Mouse (Mus musculus) intestine, embryonic 16.5 days (tissue): ENCODE data around the gene Rnft2. TPM values are rescaled to one million over a fixed set of nuclear protein-coding genes. Genes with fewer than 3 reads are reported as not detected.
A peak's percentile ranks its signal among the peaks of the same experiment; 100 is the strongest.

Source experiments
- ATAC-seq: fragments of 200-750 bp; cut with Nextera tagmentation; 2 replicates; pipeline ENCODE4 v1.8.0; 2017; ENCODE audit warnings: moderate TSS enrichment, moderate library complexity
- H3K27ac ChIP-seq: fragments of 300-500 bp; sonication (generic); 2 replicates; pipeline ENCODE4 v1.5.1; 2014; ENCODE audit warnings: mild to moderate bottlenecking, low read length
- H3K27me3 ChIP-seq: fragments of 300-500 bp; sonication (generic); replicated peaks from 2 replicates; pipeline ENCODE4 v1.6.1; 2014; ENCODE audit warnings: low read length, control low read depth, mixed read lengths; ENCODE audit not compliant: control insufficient read depth, insufficient read depth
- H3K36me3 ChIP-seq: fragments of 300-500 bp; sonication (generic); 2 replicates; pipeline ENCODE4 v1.6.1; 2014; ENCODE audit warnings: low read length, control low read depth; ENCODE audit not compliant: control insufficient read depth, insufficient read depth
- H3K4me1 ChIP-seq: fragments of 300-500 bp; sonication (generic); 2 replicates; pipeline ENCODE4 v1.6.1; 2014; ENCODE audit warnings: low read length, control low read depth, mixed read lengths; ENCODE audit not compliant: control insufficient read depth, insufficient read depth
- H3K4me2 ChIP-seq: fragments of 300-500 bp; sonication (generic); 2 replicates; pipeline ENCODE4 v1.6.1; 2014; ENCODE audit warnings: low read depth, low read length, control low read depth
- H3K4me3 ChIP-seq: fragments of 300-500 bp; sonication (generic); 2 replicates; pipeline ENCODE4 v1.5.1; 2014; ENCODE audit warnings: mild to moderate bottlenecking, low read length
- H3K9ac ChIP-seq: fragments of 300-500 bp; sonication (generic); 2 replicates; pipeline ENCODE4 v1.6.1; 2014; ENCODE audit warnings: low read depth, low read length
- H3K9me3 ChIP-seq: fragments of 300-500 bp; sonication (generic); 2 replicates; pipeline ENCODE4 v1.6.1; 2016; ENCODE audit warnings: low read length, control low read depth; ENCODE audit not compliant: control insufficient read depth
- WGBS: fragments of 180-500 bp; shearing (Covaris S2); extraction: QIAGEN DNeasy Blood & Tissue Kit; methylation state at CpG from one replicate; pipeline ENCODE4 v1.1.7; 2014; 5-methylcytosine and 5-hydroxymethylcytosine counted together
- polyA plus RNA-seq: library from polyadenylated mRNA; unstranded; fragments of >200 nt; fragmentation: Nextera tagmentation; extraction: Ambion mirVana; gene quantifications from 2 replicates; pipeline ENCODE4 v1.2.1, GENCODE M21; 2015

The Rnft2 gene
- 1.1 and 2.6 TPM in 2 replicates for polyA plus RNA-seq

DNA sequence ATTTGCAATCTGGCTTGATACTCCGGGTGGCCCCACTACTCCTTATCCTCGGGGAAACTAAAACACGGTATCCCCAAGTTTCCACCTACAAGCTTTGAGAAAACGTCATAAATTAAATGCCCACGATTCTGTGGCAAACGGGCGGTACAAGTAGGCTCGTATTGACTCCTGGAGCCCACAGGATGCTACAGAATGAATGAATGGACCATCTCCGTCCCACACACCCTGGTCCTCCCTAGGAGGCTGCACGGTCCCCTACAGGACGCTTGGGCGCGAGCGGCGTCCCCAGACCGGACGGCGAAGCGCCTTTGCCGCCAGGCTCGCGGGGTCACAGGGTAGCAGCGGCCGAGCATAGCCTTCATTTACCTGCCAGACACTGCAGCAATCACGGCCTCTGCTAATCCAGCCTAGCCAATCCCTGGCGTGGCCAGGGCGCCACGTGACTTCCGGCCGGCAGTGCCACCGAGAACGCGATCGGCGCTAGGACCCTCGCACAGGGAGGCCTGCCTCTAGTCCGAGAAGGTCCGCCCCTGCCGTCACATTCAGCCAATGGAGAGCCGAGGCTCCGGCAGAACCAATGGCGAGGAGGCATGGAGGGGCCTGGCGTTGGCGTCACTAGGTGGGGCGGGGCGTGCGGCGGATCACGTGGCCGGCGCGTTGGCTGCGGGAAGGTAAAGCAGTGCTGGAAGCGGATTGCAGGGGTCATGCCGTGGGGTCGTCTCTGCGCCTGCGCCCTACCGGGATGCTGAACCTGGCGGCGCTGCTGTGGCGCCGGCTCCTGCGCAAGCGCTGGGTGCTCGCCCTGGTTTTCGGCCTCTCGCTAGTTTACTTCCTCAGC is at the start of gene Rnft2, which contains the start of gene 2410131K14Rik:
Rnft2 (minus strand) TSS at position 511 of the 838 bp plus-strand sequence.
2410131K14Rik (plus strand) TSS at position 622 of the 838 bp plus-strand sequence.
- H3K9ac ChIP-seq, result peak within 1 kb of the TSS; percentile 83
- H3K4me3 ChIP-seq, result peak within 1 kb of the TSS; percentile 80
- whole genome bisulfite sequencing, result under 1% methylated on average over 68 of the region's 68 CpGs
- no peaks in the 10 kb centered on the region for H3K9me3 ChIP-seq
- peak within 1 kb of the TSS; percentile 90 for H3K4me2 ChIP-seq
- peaks cover 6% of the 10 kb centered on the region; the same call in 1 of the 2 replicates for H3K4me1 ChIP-seq
- no peaks in the 10 kb centered on the region for H3K36me3 ChIP-seq
- H3K27ac ChIP-seq, result peak within 1 kb of the TSS; percentile 62
- ATAC-seq, result peak; percentile 100
- no peaks in the 10 kb centered on the region for H3K27me3 ChIP-seq

- Histone ChIP-seq H3K4me2 (peak overlapping the region; percentile 53), H3K27me3 (no peaks in the 10 kb centered on the region), H3K27ac (peak overlapping the region; percentile 72), H3K4me1 (peaks cover 13% of the 10 kb centered on the region), H3K4me3 (peak overlapping the region; percentile 20), H3K36me3 (no peaks in the 10 kb centered on the region), H3K9me3 (no peaks in the 10 kb centered on the region), H3K9ac (peak overlapping the region; percentile 22; the same call in 1 of the 2 replicates)
- 28% methylated on average over 23 of the region's 23 CpGs for WGBS
- peak; percentile 86 for ATAC-seq
These were observed 49.4 kb upstream of the Rnft2 start for GRCm38 (mm10) chr5:118294086-118294864.

- no peak overlapping the region for H3K4me3 ChIP-seq
- no peaks in the 10 kb centered on the region for H3K36me3 ChIP-seq
- peaks cover 13% of the 10 kb centered on the region for H3K4me1 ChIP-seq
- H3K9me3 ChIP-seq, result no peaks in the 10 kb centered on the region
- WGBS, result 41% methylated on average over 4 of the region's 4 CpGs
- no peak for ATAC-seq
- no peaks in the 10 kb centered on the region for H3K27me3 ChIP-seq
- H3K4me2 ChIP-seq, result no peak overlapping the region
- no peak overlapping the region for H3K27ac ChIP-seq
- no peak overlapping the region for H3K9ac ChIP-seq
These were observed 47.6 kb upstream of the Rnft2 start for GRCm38 (mm10) chr5:118292476-118292875.

DNA sequence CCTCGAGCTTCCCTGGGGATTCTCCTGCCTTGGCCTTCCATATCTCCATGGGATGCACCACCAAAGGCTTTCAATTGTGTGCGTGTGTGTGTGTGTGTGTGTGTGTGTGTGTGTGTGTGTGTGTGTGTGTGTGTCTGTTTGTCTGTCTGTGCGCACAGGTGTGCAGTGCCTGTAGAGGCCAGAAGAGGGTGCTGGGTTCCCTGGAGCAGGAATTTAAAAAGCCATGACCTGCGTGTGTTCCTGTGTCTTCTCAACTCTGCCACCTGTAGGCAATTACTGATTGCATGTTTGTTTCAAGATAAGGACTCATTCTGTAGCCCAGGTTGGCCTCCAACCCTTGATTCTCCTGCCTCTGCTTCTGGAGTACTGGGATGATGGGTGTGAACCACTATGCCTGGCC is 46.5 kb upstream of the Rnft2 start:
- no peak for ATAC-seq
- no peak overlapping the region for H3K4me2 ChIP-seq

GRCm38 (mm10) chr5:118277741-118278495 is 33.0 kb upstream of the Rnft2 start:
- Histone ChIP-seq H3K9me3 (no peaks in the 10 kb centered on the region), H3K36me3 (no peaks in the 10 kb centered on the region), H3K4me1 (no peaks in the 10 kb centered on the region), H3K27me3 (peaks cover 3% of the 10 kb centered on the region; the same call in 1 of the 2 replicates), H3K9ac (no peak overlapping the region), H3K27ac (no peak overlapping the region), H3K4me3 (no peak overlapping the region), H3K4me2 (no peak overlapping the region)
- 86% methylated on average over 18 of the region's 18 CpGs for WGBS
- no peak for ATAC-seq

More for the DNA sequence above, 46.5 kb upstream of the Rnft2 start:
- Histone ChIP-seq H3K27ac (no peak overlapping the region), H3K4me1 (peaks cover 13% of the 10 kb centered on the region), H3K27me3 (no peaks in the 10 kb centered on the region), H3K9me3 (no peaks in the 10 kb centered on the region), H3K9ac (no peak overlapping the region), H3K36me3 (no peaks in the 10 kb centered on the region), H3K4me3 (no peak overlapping the region)
- WGBS, result 97% methylated on average over 4 of the region's 4 CpGs

DNA sequence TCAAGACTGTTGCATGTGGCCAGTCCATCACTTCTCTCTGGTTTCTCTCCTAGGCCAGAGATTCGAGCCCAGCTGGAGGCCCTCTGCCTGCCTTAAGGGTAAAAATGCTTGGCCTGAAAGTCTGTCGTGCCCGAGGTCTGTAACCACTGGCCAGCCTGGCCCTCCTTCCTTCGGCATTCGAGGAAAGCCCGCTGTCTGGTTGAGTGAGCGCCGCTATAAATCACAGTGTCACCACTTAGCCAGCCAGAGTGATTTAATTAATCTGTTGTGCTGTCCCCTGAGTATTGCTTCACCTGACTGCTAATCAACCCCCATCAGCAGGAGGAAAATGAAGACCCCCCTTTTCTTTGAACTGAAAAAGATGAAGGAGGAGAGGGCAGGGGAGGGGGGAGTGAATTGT is 31.8 kb upstream of the Rnft2 start:
- Histone ChIP-seq H3K4me1 (no peaks in the 10 kb centered on the region), H3K4me3 (no peak overlapping the region), H3K9me3 (no peaks in the 10 kb centered on the region), H3K27ac (no peak overlapping the region), H3K4me2 (no peak overlapping the region), H3K9ac (no peak overlapping the region), H3K27me3 (peaks cover 7% of the 10 kb centered on the region; the same call in 1 of the 2 replicates), H3K36me3 (no peaks in the 10 kb centered on the region)
- no peak for ATAC-seq
- WGBS, result 31% methylated on average over 8 of the region's 8 CpGs

GRCm38 (mm10) chr5:118276281-118276680 is 31.4 kb upstream of the Rnft2 start:
- ATAC-seq, result no peak
- WGBS, result 62% methylated on average over 7 of the region's 7 CpGs

DNA sequence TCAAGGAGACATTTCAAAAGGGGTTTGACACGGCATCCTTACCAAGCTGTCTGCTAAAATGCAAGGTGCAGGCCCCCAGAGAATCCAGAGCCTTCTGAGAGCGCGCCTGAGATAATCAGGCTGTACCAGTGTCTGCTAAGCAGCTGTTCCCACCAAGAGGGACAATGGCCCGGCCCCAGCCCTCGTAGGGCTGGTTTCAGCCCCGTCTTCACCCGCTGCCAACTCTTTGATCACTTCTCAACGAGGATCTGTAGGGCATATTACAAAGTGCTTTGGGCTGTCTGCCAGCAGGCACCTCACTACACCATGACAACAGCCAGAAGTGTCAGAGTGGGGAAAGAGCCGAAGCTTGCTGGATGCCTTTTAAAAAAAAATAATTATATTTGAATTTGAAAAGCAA is 29.6 kb upstream of the Rnft2 start:
- no peak overlapping the region for H3K27ac ChIP-seq
- no peaks in the 10 kb centered on the region for H3K4me1 ChIP-seq
- H3K4me3 ChIP-seq, result no peak overlapping the region
- no peaks in the 10 kb centered on the region for H3K9me3 ChIP-seq
- WGBS, result 36% methylated on average over 9 of the region's 9 CpGs
- H3K9ac ChIP-seq, result peak overlapping the region; percentile 14; the same call in 1 of the 2 replicates
- no peak overlapping the region for H3K4me2 ChIP-seq
- ATAC-seq, result no peak
- H3K36me3 ChIP-seq, result no peaks in the 10 kb centered on the region
- peaks cover 10% of the 10 kb centered on the region; the same call in 1 of the 2 replicates for H3K27me3 ChIP-seq

More at GRCm38 (mm10) chr5:118276281-118276680, 31.4 kb upstream of the Rnft2 start:
- no peak overlapping the region for H3K27ac ChIP-seq
- no peak overlapping the region for H3K4me3 ChIP-seq
- H3K4me2 ChIP-seq, result no peak overlapping the region
- peaks cover 8% of the 10 kb centered on the region; the same call in 1 of the 2 replicates for H3K27me3 ChIP-seq
- no peaks in the 10 kb centered on the region for H3K4me1 ChIP-seq
- H3K9me3 ChIP-seq, result no peaks in the 10 kb centered on the region
- no peak overlapping the region for H3K9ac ChIP-seq
- H3K36me3 ChIP-seq, result no peaks in the 10 kb centered on the region
